Mouse (Mus musculus): ENCODE results near the gene Ocln. TPM values are rescaled to one million over a fixed set of nuclear protein-coding genes. Genes with fewer than 3 reads are reported as not detected.
A peak's percentile ranks its signal among the peaks of the same experiment; 100 is the strongest.
"Not testable (repeated sequence)": the region's sequence is repeated elsewhere in the genome, so short reads cannot be mapped to it uniquely, and the experiment has no call there.

Ocln gene
- polyA plus RNA-seq, 1 experiment from 2014 or later = 9.1 TPM

DNA sequence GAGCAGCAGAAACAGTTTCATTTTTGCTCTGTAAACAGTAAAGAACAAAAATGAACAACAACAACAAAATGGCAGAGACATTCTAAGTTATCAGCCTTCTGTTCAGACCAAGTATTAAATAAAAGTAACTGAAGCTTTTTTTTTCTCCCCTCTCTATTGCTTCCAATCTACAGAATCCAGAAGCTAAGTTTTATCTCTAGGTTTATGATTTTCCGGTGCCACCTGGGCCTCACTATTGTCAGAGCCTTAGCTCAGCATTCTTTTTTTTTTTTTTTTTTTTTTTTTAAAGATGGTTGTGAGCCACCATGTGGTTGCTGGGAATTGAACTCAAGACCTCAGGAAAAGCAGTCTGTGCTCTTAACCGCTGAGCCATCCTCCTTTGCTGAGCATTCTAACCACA lies 39.7 kb downstream of the Ocln start:
- Histone ChIP-seq H3K4me1 (replicated peaks) (no peaks in the 10 kb centered on the region), H3K4me2 (no peak overlapping the region), H3K9ac (no peak overlapping the region), H3K27ac (no peak overlapping the region), H3K36me3 (no peaks in the 10 kb centered on the region), H3K4me3 (no peak overlapping the region), H3K27me3 (no peaks in the 10 kb centered on the region), H3K9me3 (no peaks in the 10 kb centered on the region)
- no peak for ATAC-seq (ENCODE audit: low FRiP score)
- 100% methylated on average over 2 of the region's 2 CpGs for WGBS

GRCm38 (mm10) chr13:100511860-100512364 lies 40.6 kb downstream of the Ocln start:
- Histone ChIP-seq H3K4me1 (replicated peaks) (no peaks in the 10 kb centered on the region), H3K4me3 (no peak overlapping the region), H3K9ac (no peak overlapping the region), H3K36me3 (no peaks in the 10 kb centered on the region), H3K9me3 (no peaks in the 10 kb centered on the region), H3K27ac (no peak overlapping the region), H3K27me3 (no peaks in the 10 kb centered on the region), H3K4me2 (no peak overlapping the region)
- WGBS = 87% methylated on average over 4 of the region's 4 CpGs
- no peak for ATAC-seq (ENCODE audit: low FRiP score)

- no peak overlapping the region for H3K9ac ChIP-seq
- H3K36me3 ChIP-seq = no peaks in the 10 kb centered on the region
- no peak overlapping the region for H3K27ac ChIP-seq
- no peaks in the 10 kb centered on the region for H3K27me3 ChIP-seq
- 77% methylated on average over 7 of the region's 7 CpGs for WGBS
- no peak for ATAC-seq (ENCODE audit: low FRiP score)
- H3K4me2 ChIP-seq = no peak overlapping the region
- H3K4me3 ChIP-seq = no peak overlapping the region
- H3K9me3 ChIP-seq = no peaks in the 10 kb centered on the region
- H3K4me1 ChIP-seq (replicated peaks) = no peaks in the 10 kb centered on the region
Measured at GRCm38 (mm10) chr13:100511146-100511859, 41.2 kb downstream of the Ocln start.

DNA sequence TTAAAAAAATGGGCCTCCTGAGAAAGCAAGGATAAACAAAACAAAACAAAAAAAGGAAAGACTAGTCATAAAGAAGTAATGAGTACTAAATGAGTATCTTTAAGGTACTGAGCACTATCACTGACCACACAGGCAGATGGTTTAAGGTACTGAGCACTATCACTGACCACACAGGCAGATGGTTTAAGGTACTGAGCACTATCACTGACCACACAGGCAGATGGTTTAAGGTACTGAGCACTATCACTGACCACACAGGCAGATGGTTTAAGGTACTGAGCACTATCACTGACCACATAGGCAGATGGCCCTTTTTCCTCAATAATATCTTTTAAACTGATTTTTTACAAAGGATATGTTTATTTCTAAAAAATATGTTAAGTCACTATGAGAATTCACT lies 52.9 kb downstream of the Ocln start:
- not testable (repeated sequence) for H3K9me3 ChIP-seq; H3K27me3 ChIP-seq; H3K9ac ChIP-seq; H3K4me3 ChIP-seq; H3K27ac ChIP-seq; H3K4me2 ChIP-seq; H3K4me1 ChIP-seq (replicated peaks); H3K36me3 ChIP-seq; ATAC-seq (ENCODE audit: low FRiP score)

DNA sequence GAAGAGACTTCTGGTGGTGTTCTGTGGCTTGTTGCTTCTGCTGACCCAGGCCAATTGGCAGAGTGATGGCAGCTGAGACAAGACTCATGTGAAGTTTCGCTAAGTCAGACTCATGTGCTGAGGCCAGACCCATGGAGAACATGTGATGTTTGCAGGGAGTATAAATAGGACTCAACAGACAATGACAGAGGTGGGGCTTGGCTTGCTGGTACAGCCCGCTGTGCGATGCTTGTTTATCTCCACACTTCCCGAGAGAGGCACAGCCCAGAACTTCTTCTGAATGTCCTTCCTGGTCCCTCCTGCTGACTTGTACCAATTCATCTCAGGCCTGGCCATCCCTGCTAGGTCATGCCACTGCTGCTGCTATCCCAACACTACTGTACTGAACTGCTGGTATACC lies 57.2 kb downstream of the Ocln start:
- no peaks in the 10 kb centered on the region for H3K27me3 ChIP-seq
- H3K4me1 ChIP-seq (replicated peaks) = peaks cover 16% of the 10 kb centered on the region
- H3K36me3 ChIP-seq = no peaks in the 10 kb centered on the region
- no peak overlapping the region for H3K4me2 ChIP-seq
- no peak overlapping the region for H3K27ac ChIP-seq
- 83% methylated on average over 4 of the region's 4 CpGs for WGBS
- H3K9ac ChIP-seq = no peak overlapping the region
- H3K4me3 ChIP-seq = no peak overlapping the region
- no peaks in the 10 kb centered on the region for H3K9me3 ChIP-seq
- no peak for ATAC-seq (ENCODE audit: low FRiP score)

DNA sequence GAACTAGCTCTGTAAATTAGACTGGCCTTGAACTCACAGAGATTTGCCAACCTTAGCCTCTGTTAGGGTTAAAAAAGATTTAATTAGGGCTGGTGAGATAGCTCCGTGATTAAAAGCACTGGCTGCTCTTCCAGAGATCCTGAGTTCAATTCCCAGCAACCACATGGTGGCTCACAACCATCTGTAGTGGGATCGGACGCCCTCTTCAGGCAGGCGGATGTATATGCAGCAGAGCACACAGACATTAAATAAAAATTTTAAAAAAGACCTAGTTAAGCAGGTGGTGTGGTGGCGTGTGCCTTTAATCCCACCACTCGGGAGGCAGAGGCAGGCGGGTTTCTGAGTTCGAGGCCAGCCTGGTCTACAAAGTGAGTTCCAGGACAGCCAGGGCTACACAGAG lies 58.1 kb downstream of the Ocln start:
- WGBS = 64% methylated on average over 8 of the region's 8 CpGs
- ATAC-seq (ENCODE audit: low FRiP score); H3K36me3 ChIP-seq: not testable (repeated sequence)

DNA sequence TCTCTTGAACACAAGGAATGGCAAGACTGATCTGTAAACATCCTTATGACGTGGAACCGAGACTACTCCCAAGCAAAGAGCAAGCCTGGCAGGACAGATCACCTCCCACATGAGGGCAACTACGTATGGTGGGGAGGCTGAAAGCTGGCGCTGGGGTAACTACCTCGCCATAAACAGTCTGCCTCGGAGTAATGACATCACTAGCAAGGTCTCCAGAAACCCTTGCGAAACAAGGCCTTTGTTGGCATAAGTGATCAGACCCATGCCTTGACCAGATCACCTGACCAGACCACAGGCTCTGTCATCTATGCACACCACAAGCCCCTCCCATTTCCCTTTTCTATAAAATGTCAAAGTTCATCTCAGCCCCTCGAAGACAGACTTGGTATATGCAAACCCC lies 59.2 kb downstream of the Ocln start:
- ATAC-seq (ENCODE audit: low FRiP score) = no peak
- Histone ChIP-seq H3K9ac (no peak overlapping the region), H3K4me3 (no peak overlapping the region), H3K36me3 (peaks cover 5% of the 10 kb centered on the region), H3K9me3 (no peaks in the 10 kb centered on the region), H3K27me3 (no peaks in the 10 kb centered on the region), H3K4me2 (no peak overlapping the region), H3K27ac (no peak overlapping the region), H3K4me1 (replicated peaks) (peaks cover 16% of the 10 kb centered on the region)
- 77% methylated on average over 8 of the region's 8 CpGs for WGBS

More for the DNA sequence above, 58.1 kb downstream of the Ocln start:
- not testable (repeated sequence) for H3K9ac ChIP-seq, H3K4me3 ChIP-seq, H3K9me3 ChIP-seq, H3K4me2 ChIP-seq, H3K27me3 ChIP-seq, H3K27ac ChIP-seq
- H3K4me1 ChIP-seq (replicated peaks) = peaks cover 16% of the 10 kb centered on the region

- peak within 1 kb of the TSS; percentile 95 for H3K4me3 ChIP-seq
- no peaks in the 10 kb centered on the region for H3K9me3 ChIP-seq
- H3K9ac ChIP-seq = peak within 1 kb of the TSS; percentile 89
- H3K36me3 ChIP-seq = peaks cover 16% of the 10 kb centered on the region
- no peaks in the 10 kb centered on the region for H3K27me3 ChIP-seq
- peak; percentile 93 for ATAC-seq (ENCODE audit: low FRiP score)
- H3K4me1 ChIP-seq (replicated peaks) = peaks cover 16% of the 10 kb centered on the region
- peak within 1 kb of the TSS; percentile 66 for H3K4me2 ChIP-seq
- H3K27ac ChIP-seq = peak within 1 kb of the TSS; percentile 89
- WGBS = under 1% methylated on average over 51 of the region's 51 CpGs
Measured at GRCm38 (mm10) chr13:100492061-100492787, 60.3 kb downstream of the Ocln start, which contains the start of gene Gtf2h2. TSS of gene Gtf2h2 (minus strand) at chr13:100492579.

DNA sequence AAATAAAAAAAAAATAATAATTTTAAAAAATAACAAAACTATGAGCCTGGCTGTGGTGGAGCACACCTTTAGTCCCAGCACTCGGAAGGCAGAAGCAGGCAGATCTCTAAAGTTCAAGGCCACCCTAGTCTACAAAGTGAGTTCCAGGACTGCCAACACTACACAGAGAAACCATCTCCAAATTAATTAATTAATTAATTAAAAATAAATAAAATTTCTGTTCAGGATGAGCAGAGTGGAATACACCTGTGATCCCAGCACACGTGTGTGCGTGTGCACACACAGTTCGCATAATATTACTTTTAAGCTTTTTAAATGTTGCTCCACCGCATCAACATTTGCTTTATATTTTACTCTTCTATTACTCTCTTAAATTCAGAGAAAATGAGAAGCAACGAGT lies 60.9 kb downstream of the Ocln start:
- peak overlapping the region; percentile 89; the same call in 1 of the 2 replicates for H3K27ac ChIP-seq
- 16% methylated on average over 6 of the region's 6 CpGs for WGBS

DNA sequence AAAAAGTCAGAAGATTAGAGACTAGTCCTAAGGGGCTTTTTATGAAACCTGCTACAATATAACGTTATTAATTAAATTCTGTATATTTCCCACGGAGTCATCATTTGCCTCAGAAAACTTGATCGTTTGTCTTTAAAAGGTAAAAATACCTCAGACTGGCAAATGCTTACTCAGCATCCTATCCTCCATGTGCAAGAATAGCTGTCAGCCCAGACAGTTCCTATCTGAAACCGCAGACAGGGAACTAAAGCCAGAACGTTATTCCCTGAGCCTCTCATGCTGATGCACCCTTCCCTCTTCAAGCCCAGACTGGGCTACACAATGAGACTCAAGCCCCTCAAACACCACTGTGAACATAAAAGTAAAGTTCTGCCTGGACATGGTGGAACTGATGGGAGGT lies 62.1 kb downstream of the Ocln start:
- no peak for ATAC-seq (ENCODE audit: low FRiP score)
- H3K27ac ChIP-seq = no peak overlapping the region
- peak overlapping the region; percentile 89; the same call in 1 of the 2 replicates for H3K9ac ChIP-seq
- H3K4me2 ChIP-seq = no peak overlapping the region
- H3K27me3 ChIP-seq = no peaks in the 10 kb centered on the region
- H3K4me1 ChIP-seq (replicated peaks) = peaks cover 16% of the 10 kb centered on the region
- H3K4me3 ChIP-seq = no peak overlapping the region
- H3K36me3 ChIP-seq = peaks cover 24% of the 10 kb centered on the region
- whole genome bisulfite sequencing = 92% methylated on average over 5 of the region's 5 CpGs
- H3K9me3 ChIP-seq = no peaks in the 10 kb centered on the region

More for the DNA sequence above, 60.9 kb downstream of the Ocln start:
- Histone ChIP-seq H3K4me1 (replicated peaks) (peaks cover 16% of the 10 kb centered on the region), H3K4me3 (peak overlapping the region; percentile 95), H3K27me3 (no peaks in the 10 kb centered on the region), H3K4me2 (peak overlapping the region; percentile 66), H3K9ac (peak overlapping the region; percentile 89), H3K9me3 (no peaks in the 10 kb centered on the region), H3K36me3 (peaks cover 20% of the 10 kb centered on the region)
- ATAC-seq (ENCODE audit: low FRiP score) = peak; percentile 46; the same call in 1 of the 2 replicates

DNA sequence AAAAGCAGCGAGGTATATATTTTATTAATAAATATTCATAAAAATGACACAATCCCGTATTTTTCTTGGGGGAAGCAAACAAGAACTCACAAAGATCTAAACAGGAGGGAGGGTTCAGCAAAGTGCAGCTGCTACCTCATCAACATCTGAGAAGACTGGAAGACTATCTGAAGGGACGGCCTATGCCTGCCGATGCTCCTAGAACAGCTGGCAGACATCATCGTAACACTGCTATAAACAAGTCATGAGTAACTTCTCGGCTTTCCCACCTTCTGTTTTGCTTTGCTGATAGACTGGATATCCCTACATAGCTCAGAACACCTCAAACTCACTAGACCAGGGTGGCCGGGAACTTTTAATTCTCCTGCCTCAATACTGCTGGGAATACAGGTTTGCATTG lies 68.9 kb downstream of the Ocln start:
- Histone ChIP-seq H3K27me3 (no peaks in the 10 kb centered on the region), H3K4me1 (replicated peaks) (no peaks in the 10 kb centered on the region), H3K4me2 (no peak overlapping the region), H3K9me3 (no peaks in the 10 kb centered on the region), H3K4me3 (no peak overlapping the region), H3K9ac (no peak overlapping the region), H3K36me3 (peaks cover 60% of the 10 kb centered on the region), H3K27ac (no peak overlapping the region)
- ATAC-seq (ENCODE audit: low FRiP score) = no peak
- whole genome bisulfite sequencing = 97% methylated on average over 7 of the region's 7 CpGs

- Histone ChIP-seq H3K4me3 (no peak overlapping the region), H3K4me2 (no peak overlapping the region), H3K4me1 (replicated peaks) (no peaks in the 10 kb centered on the region), H3K36me3 (peaks cover 68% of the 10 kb centered on the region), H3K27me3 (no peaks in the 10 kb centered on the region), H3K27ac (no peak overlapping the region), H3K9me3 (peaks cover 12% of the 10 kb centered on the region), H3K9ac (no peak overlapping the region)
- ATAC-seq (ENCODE audit: low FRiP score) = no peak
- WGBS = 93% methylated on average over 2 of the region's 2 CpGs
Measured at GRCm38 (mm10) chr13:100463527-100464222, 88.8 kb downstream of the Ocln start.

Data from hindbrain, embryonic 13.5 days (tissue).